In the genomic region with DNA sequence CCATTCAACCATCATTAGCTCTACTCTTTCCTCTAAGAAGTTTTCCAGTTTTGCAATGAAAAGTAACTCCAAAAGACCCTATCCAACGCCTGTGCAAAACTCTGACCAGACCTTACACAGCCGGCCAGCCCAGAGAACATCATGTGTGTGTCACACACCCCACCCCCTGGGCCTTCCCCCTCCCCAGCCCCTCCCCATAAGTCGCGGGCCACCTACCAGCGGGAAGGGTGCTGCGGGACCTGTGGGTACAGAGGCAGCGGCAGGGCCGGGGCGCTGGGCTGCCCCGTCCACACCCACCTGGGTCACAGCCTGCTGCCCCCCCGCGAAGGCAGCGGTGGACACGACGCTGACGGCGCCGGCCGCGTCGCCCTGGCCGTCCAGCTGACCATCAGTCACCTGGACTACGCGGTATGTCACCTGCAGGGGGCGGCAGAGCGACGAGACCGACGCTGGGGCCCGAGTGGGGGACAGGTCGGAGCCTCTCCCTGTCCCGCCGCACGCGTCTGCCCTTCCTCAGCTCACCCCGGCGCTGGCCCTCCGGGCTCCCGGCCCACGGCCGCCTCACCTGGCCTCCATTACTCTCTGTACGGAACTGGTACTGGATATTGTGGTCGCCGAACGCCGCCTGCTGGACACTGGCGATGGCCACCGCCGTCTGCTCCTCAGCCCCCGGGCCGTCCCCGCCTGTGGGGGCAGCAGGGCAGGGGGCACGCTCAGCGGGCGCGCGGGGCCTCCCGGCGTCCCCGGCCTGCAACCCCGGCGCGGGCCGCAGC, we compare ENCODE assay signal across 8 mouse cellular contexts. TPM values are rescaled to one million over a fixed set of nuclear protein-coding genes. Genes with fewer than 3 reads are reported as not detected.
DNase-seq lines count a peak whose midpoint lies in the region; ATAC-seq and TF ChIP-seq lines count a peak whose summit lies in the region.

No protein-coding gene starts in this region.

- H3K4me1 ChIP-seq in cortical plate, adult 2 months (ENCODE audit: control insufficient read depth, insufficient read depth, low read length), result peaks cover 4% of the 10 kb centered on the region
- peaks cover 15% of the 10 kb centered on the region for H3K4me1 ChIP-seq in hindbrain, postnatal 0 days (ENCODE audit: insufficient read depth, low read length)

- H3K4me2 ChIP-seq in hindbrain, postnatal 0 days (ENCODE audit: low read depth, low read length), result peak overlapping the region; percentile 86

- peaks cover 31% of the 10 kb centered on the region for H3K36me3 ChIP-seq in hindbrain, postnatal 0 days (ENCODE audit: insufficient read depth, low read length)

- H3K9ac ChIP-seq in hindbrain, postnatal 0 days (replicated peaks; ENCODE audit: low read length), result peak overlapping the region; percentile 98

- H3K4me3 ChIP-seq in cortical plate, adult 2 months (ENCODE audit: insufficient read depth, low read length), result peak overlapping the region; percentile 78
- H3K4me3 ChIP-seq in hindbrain, postnatal 0 days (ENCODE audit: low read length), result peak overlapping the region; percentile 74
- H3K4me3 ChIP-seq in left cerebral cortex, adult 2 months, result peak overlapping the region; percentile 75

- WGBS in hindbrain, postnatal 0 days, result under 1% methylated on average over 48 of the region's 64 CpGs

- intact Hi-C loops in left cerebral cortex, adult 2 months (cut with DNase I), result loop anchor here (2.0 to 5.0 kb wide), 3 partner anchors 97 to 368 kb away; a partner anchor contains a TSS

- peak overlapping the region; percentile 96 for H3K27ac ChIP-seq in cortical plate, adult 2 months (ENCODE audit: insufficient read depth, low read length)
- peak overlapping the region; percentile 98 for H3K27ac ChIP-seq in hindbrain, postnatal 0 days
- peak overlapping the region; percentile 100 for H3K27ac ChIP-seq in left cerebral cortex, adult 2 months

- H3K9me3 ChIP-seq in hindbrain, postnatal 0 days (ENCODE audit: low read length), result no peaks in the 10 kb centered on the region

- TF ChIP-seq POLR2A in cortical plate, adult 2 months (IDR thresholded peaks at IDR 0.05; ENCODE audit: extremely low read depth, insufficient read depth, low read length), result no peak

- peak; percentile 84 to 89 for DNase-seq in gastrocnemius, adult 8-10 months (ENCODE audit: low spot score in 2 of 2)
- peak; percentile 89 for DNase-seq in hindbrain, postnatal 0 days (ENCODE audit: low spot score)
- peak; percentile 78 to 82 for DNase-seq in left cerebral cortex, adult 2 months (ENCODE audit: extremely low spot score in 1 of 2, low spot score in 2 of 2)
- DNase-seq in right cerebral cortex, adult 18-20 months, result peak; percentile 75
- DNase-seq in urinary bladder, adult 2 months (ENCODE audit: low spot score), result peak; percentile 92

- no peaks in the 10 kb centered on the region for H3K27me3 ChIP-seq in hindbrain, postnatal 0 days (ENCODE audit: insufficient read depth, low read length)

- ATAC-seq in activated CD4-positive, CD25-positive, alpha-beta regulatory T cell, adult 4 months, result peak; percentile 33
- peak; percentile 75 for ATAC-seq in hindbrain, postnatal 0 days
- peak; percentile 71 for ATAC-seq in megakaryocyte, adult 5-6 weeks (ENCODE audit: poor library complexity, severe bottlenecking)

- peak; percentile 34; the same call in 1 of the 2 replicates for TF ChIP-seq CTCF in cortical plate, adult 2 months (IDR thresholded peaks at IDR 0.05; ENCODE audit: extremely low read depth, insufficient read depth, low read length)
- TF ChIP-seq CTCF in hindbrain, postnatal 0 days (IDR thresholded peaks at IDR 0.05; ENCODE audit: low read depth), result peak; percentile 67
- TF ChIP-seq CTCF in left cerebral cortex, adult 2 months (IDR thresholded peaks at IDR 0.05), result peak; percentile 81

RNA-seq across cellular contexts. Expression of a gene that starts 0.8 kb away (rescaled TPM):
- polyA plus RNA-seq in activated CD4-positive, CD25-positive, alpha-beta regulatory T cell, adult 4 months (2017; shearing (Covaris generic)), result 10 to 100 TPM; 11.9 to 14.2 TPM
- 202 and 241 TPM in 2 replicates for polyA plus RNA-seq in cortical plate, adult 2 months (2012; rRNA removed)
- 10 to 100 TPM; 75.5 to 96.0 (median 89.5) TPM for total RNA-seq in gastrocnemius, adult 8-10 months (2022)
- 103 and 114 TPM in 2 replicates for total RNA-seq in hindbrain, postnatal 0 days (2014; rRNA removed)
- 27.1 and 28.0 TPM in 2 replicates for polyA plus RNA-seq in hindbrain, postnatal 0 days (2015; fragmentation: Nextera tagmentation; extraction: Ambion mirVana)
- 100 to 1,000 TPM; 131 to 134 TPM for total RNA-seq in left cerebral cortex, adult 2 months (2021)
- total RNA-seq in megakaryocyte, adult 5-6 weeks (2015), result 145 and 150 TPM in 2 replicates
- 193 and 226 TPM in 2 replicates for total RNA-seq in megakaryocyte, adult 5-6 weeks (2017)
- 109 and 118 TPM in 2 replicates for polyA plus RNA-seq in urinary bladder, adult 2 months (2012; rRNA removed)

RNA-seq across cellular contexts. Expression of a gene that starts 11.9 kb away (rescaled TPM):
- not detected for polyA plus RNA-seq in activated CD4-positive, CD25-positive, alpha-beta regulatory T cell, adult 4 months (2017; shearing (Covaris generic))
- not detected in 2 replicates for polyA plus RNA-seq in cortical plate, adult 2 months (2012; rRNA removed)
- total RNA-seq in gastrocnemius, adult 8-10 months (2022), result under 1 TPM in 1 of 4 experiments, not detected in 3; 0.86 TPM
- not detected in 2 replicates for total RNA-seq in hindbrain, postnatal 0 days (2014; rRNA removed)
- polyA plus RNA-seq in hindbrain, postnatal 0 days (2015; fragmentation: Nextera tagmentation; extraction: Ambion mirVana), result not detected in 2 replicates
- total RNA-seq in left cerebral cortex, adult 2 months (2021), result not detected
- total RNA-seq in megakaryocyte, adult 5-6 weeks (2015), result 0.60 TPM in 1 of 2 replicates, not detected in the other
- total RNA-seq in megakaryocyte, adult 5-6 weeks (2017), result not detected in 2 replicates
- polyA plus RNA-seq in urinary bladder, adult 2 months (2012; rRNA removed), result not detected in 2 replicates

RNA-seq across cellular contexts. Expression of a gene that starts 17.5 kb away (rescaled TPM):
- polyA plus RNA-seq in activated CD4-positive, CD25-positive, alpha-beta regulatory T cell, adult 4 months (2017; shearing (Covaris generic)), result 1 to 10 TPM; 1.6 to 2.6 TPM
- 10.2 and 11.3 TPM in 2 replicates for polyA plus RNA-seq in cortical plate, adult 2 months (2012; rRNA removed)
- total RNA-seq in gastrocnemius, adult 8-10 months (2022), result under 1 TPM in 3 of 4 experiments, not detected in 1; 0.29 to 0.56 (median 0.54) TPM
- 22.8 and 28.8 TPM in 2 replicates for total RNA-seq in hindbrain, postnatal 0 days (2014; rRNA removed)
- polyA plus RNA-seq in hindbrain, postnatal 0 days (2015; fragmentation: Nextera tagmentation; extraction: Ambion mirVana), result 25.3 and 25.5 TPM in 2 replicates
- total RNA-seq in left cerebral cortex, adult 2 months (2021), result 10 to 100 TPM; 10.1 to 10.2 TPM
- 4.3 and 7.3 TPM in 2 replicates for total RNA-seq in megakaryocyte, adult 5-6 weeks (2015)
- total RNA-seq in megakaryocyte, adult 5-6 weeks (2017), result 4.7 and 6.1 TPM in 2 replicates
- polyA plus RNA-seq in urinary bladder, adult 2 months (2012; rRNA removed), result 38.0 and 38.9 TPM in 2 replicates

RNA-seq across cellular contexts. Expression of a gene that starts 17.8 kb away (rescaled TPM):
- polyA plus RNA-seq in activated CD4-positive, CD25-positive, alpha-beta regulatory T cell, adult 4 months (2017; shearing (Covaris generic)), result under 1 TPM; 0.55 to 0.86 TPM
- 0.15 and 0.38 TPM in 2 replicates for polyA plus RNA-seq in cortical plate, adult 2 months (2012; rRNA removed)
- total RNA-seq in gastrocnemius, adult 8-10 months (2022), result under 1 TPM in 1 of 4 experiments, not detected in 3; 0.19 TPM
- total RNA-seq in hindbrain, postnatal 0 days (2014; rRNA removed), result 0.16 and 2.0 TPM in 2 replicates
- 0.77 and 0.89 TPM in 2 replicates for polyA plus RNA-seq in hindbrain, postnatal 0 days (2015; fragmentation: Nextera tagmentation; extraction: Ambion mirVana)
- under 1 TPM; 0.23 to 0.38 TPM for total RNA-seq in left cerebral cortex, adult 2 months (2021)
- total RNA-seq in megakaryocyte, adult 5-6 weeks (2015), result 1.4 and 1.9 TPM in 2 replicates
- total RNA-seq in megakaryocyte, adult 5-6 weeks (2017), result 0.51 and 0.77 TPM in 2 replicates
- polyA plus RNA-seq in urinary bladder, adult 2 months (2012; rRNA removed), result 4.9 and 7.7 TPM in 2 replicates

RNA-seq across cellular contexts. Expression of a gene that starts 31.3 kb away (rescaled TPM):
- polyA plus RNA-seq in activated CD4-positive, CD25-positive, alpha-beta regulatory T cell, adult 4 months (2017; shearing (Covaris generic)), result not detected
- polyA plus RNA-seq in cortical plate, adult 2 months (2012; rRNA removed), result not detected in 2 replicates
- total RNA-seq in gastrocnemius, adult 8-10 months (2022), result not detected
- total RNA-seq in hindbrain, postnatal 0 days (2014; rRNA removed), result not detected in 2 replicates
- not detected in 2 replicates for polyA plus RNA-seq in hindbrain, postnatal 0 days (2015; fragmentation: Nextera tagmentation; extraction: Ambion mirVana)
- total RNA-seq in left cerebral cortex, adult 2 months (2021), result not detected
- total RNA-seq in megakaryocyte, adult 5-6 weeks (2015), result not detected in 2 replicates
- not detected in 2 replicates for total RNA-seq in megakaryocyte, adult 5-6 weeks (2017)
- not detected in 2 replicates for polyA plus RNA-seq in urinary bladder, adult 2 months (2012; rRNA removed)

Comparison
In these comparisons a context has a peak if more than half of its experiments do, and no peak if none do; other contexts are left out.
1. Peak in every context shown above with its lines: DNase-seq, ATAC-seq, H3K4me3 ChIP-seq and H3K27ac ChIP-seq.